Mouse (Mus musculus) ES-E14 (cell line): ENCODE data around the gene Ippk. TPM values are rescaled to one million over a fixed set of nuclear protein-coding genes. Genes with fewer than 3 reads are reported as not detected.

ENCODE experiments used
- DNase-seq: peaks from one replicate; pipeline ENCODE4 v3.0.0-alpha.2; 2013; ENCODE audit warnings: low read depth, low spot score
- H3K27ac ChIP-seq: 2 replicates; pipeline ENCODE4 v1.5.1; 2012; ENCODE audit warnings: low read depth, mild to moderate bottlenecking, low read length, moderate library complexity, mixed read lengths; ENCODE audit not compliant: poor library complexity, insufficient read depth, severe bottlenecking
- H3K36me3 ChIP-seq: 2 replicates; pipeline ENCODE4 v1.6.1; 2012; ENCODE audit warnings: mild to moderate bottlenecking, low read length, moderate library complexity, mixed read lengths; ENCODE audit not compliant: control insufficient read depth, poor library complexity, insufficient read depth, severe bottlenecking
- H3K4me1 ChIP-seq, 2 experiments: fragments of 150-350 bp in 1 of 2; sonication (generic) in 1 of 2; 2 replicates each; pipeline ENCODE4 v1.6.1; 2012; ENCODE audit warnings: low read length in 2 of 2, mild to moderate bottlenecking in 1 of 2, mixed read lengths in 1 of 2; ENCODE audit not compliant: control insufficient read depth in 2 of 2, insufficient read depth in 2 of 2, poor library complexity in 1 of 2
- H3K4me3 ChIP-seq, 2 experiments: fragments of 150-350 bp in 1 of 2; sonication (generic) in 1 of 2; 2 replicates each; pipeline ENCODE4 v1.5.1; 2012; ENCODE audit warnings: low read length in 2 of 2, low read depth in 1 of 2, mild to moderate bottlenecking in 1 of 2, mixed read lengths in 1 of 2; ENCODE audit not compliant: insufficient read depth in 1 of 2, poor library complexity in 1 of 2, severe bottlenecking in 1 of 2
- H3K9ac ChIP-seq: 2 replicates; pipeline ENCODE4 v1.6.1; 2012; ENCODE audit warnings: low read depth, mild to moderate bottlenecking, low read length, mixed read lengths; ENCODE audit not compliant: poor library complexity, insufficient read depth, severe bottlenecking
- H3K9me3 ChIP-seq: fragments of 150-350 bp; sonication (generic); 2 replicates; pipeline ENCODE4 v1.6.1; 2012; ENCODE audit warnings: low read depth, mild to moderate bottlenecking, low read length; ENCODE audit not compliant: control insufficient read depth, insufficient read depth
- CHD2 ChIP-seq: IDR thresholded peaks from 2 replicates; pipeline ENCODE4 v1.6.1; 2014; ENCODE audit warnings: mild to moderate bottlenecking, low read depth, low read length, inconsistent platforms
- HCFC1 ChIP-seq: IDR thresholded peaks from 2 replicates; pipeline ENCODE4 v1.6.1; 2012; ENCODE audit warnings: low read length, inconsistent platforms, borderline replicate concordance; ENCODE audit not compliant: insufficient read depth
- MAFK ChIP-seq: IDR thresholded peaks from 2 replicates; pipeline ENCODE4 v1.6.1; 2014; ENCODE audit warnings: mild to moderate bottlenecking, low read depth, low read length, inconsistent platforms; ENCODE audit not compliant: insufficient read depth
- ZC3H11A ChIP-seq: IDR thresholded peaks from 2 replicates; pipeline ENCODE4 v1.6.1; 2012; ENCODE audit warnings: low read depth, mild to moderate bottlenecking, inconsistent platforms, low read length, borderline replicate concordance
- ZNF384 ChIP-seq: IDR thresholded peaks from 2 replicates; pipeline ENCODE4 v1.6.1; 2012; ENCODE audit warnings: low read depth, low read length, inconsistent platforms
- in situ Hi-C, 2 experiments: fragments of 600-800 bp; cut with MboI; formaldehyde crosslinking; loops; one replicate each; pipeline ENCODE4 v1.15.1; 2025; ENCODE audit warnings: low sequenced_read_pairs in 2 of 2, inconsistent platforms in 1 of 2; ENCODE audit not compliant: unreplicated experiment in 2 of 2
- total RNA-seq: library from RNA; depleted of rRNA; stranded (reverse); fragments of 300-350 nt; gene quantifications from 2 replicates; pipeline ENCODE4 v1.2.3, GENCODE M21; 2012

Ippk gene
- total RNA-seq, 1 experiment, result 16.9 TPM

DNA sequence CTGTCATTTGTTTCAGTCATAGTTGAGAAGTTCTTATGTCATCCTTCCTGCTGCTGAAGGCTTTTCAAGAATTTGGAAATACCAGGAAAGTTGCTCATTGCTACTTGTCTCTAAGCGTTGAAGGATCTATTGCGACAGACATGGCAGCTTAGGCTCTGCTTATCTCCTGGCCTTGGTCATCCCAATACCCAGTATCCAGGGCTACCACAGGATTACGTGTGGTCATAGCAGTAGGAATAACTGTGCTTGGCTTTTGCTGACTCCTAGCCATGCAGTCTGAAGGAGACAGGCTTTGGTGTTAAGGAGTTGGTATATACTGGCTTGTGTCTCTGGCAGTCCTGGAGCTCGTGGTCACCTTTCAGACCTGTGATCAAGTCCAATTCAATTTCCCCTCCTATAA is 39.2 kb downstream of the Ippk start:
- Histone ChIP-seq H3K4me1 (no peaks in the 10 kb centered on the region), H3K4me3 (no peak overlapping the region), H3K9ac (no peak overlapping the region), H3K9me3 (no peaks in the 10 kb centered on the region), H3K36me3 (peaks cover 16% of the 10 kb centered on the region), H3K27ac (no peak overlapping the region)
- in situ Hi-C loops, result no loop called here
- TF ChIP-seq ZNF384 (no peak), CHD2 (no peak), MAFK (no peak), ZC3H11A (no peak), HCFC1 (no peak)
- no peak for DNase-seq

DNA sequence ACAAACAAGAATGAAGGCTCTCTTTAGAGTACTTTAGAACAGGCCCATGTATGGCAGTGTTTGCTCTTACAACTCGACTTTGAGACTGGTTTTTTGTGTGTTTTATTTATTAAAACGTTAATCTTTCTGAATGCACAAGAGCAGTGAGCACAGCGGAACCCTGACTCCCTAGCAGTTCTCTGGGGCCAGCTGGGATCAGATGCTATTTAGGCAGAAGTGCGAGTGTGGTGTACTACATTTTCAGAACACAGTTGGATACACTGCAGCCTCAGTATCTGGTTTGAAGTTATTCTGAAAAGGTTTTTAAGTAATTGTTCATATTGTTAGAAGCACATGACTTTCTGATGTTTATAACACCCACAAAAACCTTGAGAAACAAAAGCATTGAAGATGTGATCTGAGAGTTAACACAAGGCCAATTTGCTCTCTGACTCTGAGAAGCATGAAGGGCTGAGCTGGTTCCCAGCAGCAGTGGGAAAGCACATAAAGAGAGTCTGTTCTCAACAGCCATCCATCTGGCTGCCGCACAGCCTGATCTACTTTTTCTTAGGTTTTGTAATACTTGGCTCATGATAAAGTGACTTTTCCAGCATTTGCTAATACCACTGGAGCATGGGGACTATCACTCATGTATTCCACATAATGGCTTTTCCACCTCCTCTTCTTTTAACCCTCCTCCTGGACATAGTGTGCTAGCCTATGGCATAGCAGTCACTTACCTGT is 39.8 kb downstream of the Ippk start:
- Histone ChIP-seq H3K9me3 (no peaks in the 10 kb centered on the region), H3K27ac (no peak overlapping the region), H3K36me3 (peaks cover 18% of the 10 kb centered on the region), H3K4me3 (no peak overlapping the region), H3K4me1 (no peaks in the 10 kb centered on the region), H3K9ac (no peak overlapping the region)
- TF ChIP-seq HCFC1, result no peak
- TF ChIP-seq ZNF384, result no peak
- TF ChIP-seq ZC3H11A, result no peak
- TF ChIP-seq CHD2, result no peak
- no peak for TF ChIP-seq MAFK
- in situ Hi-C loops, result no loop called here
- no peak for DNase-seq

DNA sequence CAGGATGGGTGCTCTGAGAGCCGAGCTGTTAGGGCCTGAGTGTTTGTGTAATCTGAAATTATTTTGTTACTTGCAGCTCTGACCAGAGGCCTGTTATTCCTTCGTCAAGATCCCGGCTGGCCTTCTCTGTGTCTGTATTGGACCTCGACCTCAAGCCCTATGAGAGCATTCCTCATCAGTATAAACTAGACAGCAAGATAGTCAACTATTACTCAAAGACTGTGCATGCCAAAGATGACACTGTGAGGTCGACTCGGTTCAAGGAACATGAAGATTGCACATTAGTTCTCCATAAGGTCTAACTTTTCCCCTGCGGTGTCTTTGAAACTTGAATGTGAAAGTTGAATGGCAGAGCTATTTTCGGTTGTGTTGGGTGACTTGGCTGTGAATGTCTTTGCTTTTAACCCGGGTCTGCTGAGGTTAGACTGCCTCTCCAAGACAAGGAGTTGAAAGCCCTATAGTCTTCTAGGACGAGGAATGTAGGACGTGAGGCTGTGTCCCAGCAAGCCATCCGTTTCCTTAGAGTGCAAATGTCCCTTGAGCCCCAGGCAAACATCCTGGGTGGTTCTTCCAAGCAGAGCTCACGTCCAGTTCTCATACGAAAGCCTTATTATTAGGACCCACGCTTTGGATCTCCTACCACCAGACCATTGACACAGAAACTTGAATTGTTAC is 40.5 kb downstream of the Ippk start:
- no peak for TF ChIP-seq ZC3H11A
- TF ChIP-seq CHD2, result no peak
- TF ChIP-seq ZNF384, result no peak
- Histone ChIP-seq H3K9ac (no peak overlapping the region), H3K9me3 (no peaks in the 10 kb centered on the region), H3K4me3 (no peak overlapping the region), H3K36me3 (peaks cover 18% of the 10 kb centered on the region), H3K4me1 (no peaks in the 10 kb centered on the region), H3K27ac (no peak overlapping the region)
- in situ Hi-C loops, result no loop called here
- DNase-seq, result no peak

DNA sequence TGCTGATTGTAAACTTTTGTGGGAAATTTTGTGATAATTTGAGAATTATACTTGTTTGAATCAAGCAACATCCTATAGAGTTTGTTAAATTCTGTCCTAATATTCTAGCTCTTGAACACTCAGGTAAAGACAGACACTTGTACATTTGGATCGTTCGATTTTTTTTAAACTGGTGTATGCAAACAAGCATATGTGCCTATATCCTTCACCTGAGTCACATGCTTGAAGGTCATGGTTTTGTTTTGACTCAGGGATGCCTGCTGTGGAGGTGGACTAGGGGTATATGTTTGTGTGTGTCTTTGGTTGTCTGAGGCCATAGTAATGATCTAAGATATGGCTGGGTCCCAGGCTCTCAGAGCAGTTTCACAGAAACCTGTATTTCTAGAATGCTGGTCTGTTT is 41.9 kb downstream of the Ippk start:
- Histone ChIP-seq H3K36me3 (peaks cover 18% of the 10 kb centered on the region), H3K4me3 (no peak overlapping the region), H3K9ac (no peak overlapping the region), H3K27ac (no peak overlapping the region), H3K4me1 (no peaks in the 10 kb centered on the region), H3K9me3 (no peaks in the 10 kb centered on the region)
- TF ChIP-seq ZNF384, result no peak
- no peak for TF ChIP-seq ZC3H11A
- TF ChIP-seq HCFC1, result no peak
- TF ChIP-seq CHD2, result no peak
- no peak for TF ChIP-seq MAFK
- in situ Hi-C loops, result no loop called here
- no peak for DNase-seq
